Mouse (Mus musculus) heart, adult 2 months (tissue): ENCODE measurements around the gene Ttc16. TPM values are rescaled to one million over a fixed set of nuclear protein-coding genes. Genes with fewer than 3 reads are reported as not detected.

Experiments
- DNase-seq, 2 experiments: peaks; one replicate each; pipeline ENCODE4 v3.0.0; 2021
- H3K27ac ChIP-seq: fragments of 200-600 bp; 2 replicates; pipeline ENCODE4 v1.8.1; 2022
- H3K27me3 ChIP-seq: fragments of 200-500 bp; 2 replicates; pipeline ENCODE4 v1.6.1; 2012; ENCODE audit warnings: mild to moderate bottlenecking, low read length, inconsistent platforms, mixed read lengths; ENCODE audit not compliant: control insufficient read depth, insufficient read depth
- H3K36me3 ChIP-seq: fragments of 200-500 bp; 2 replicates; pipeline ENCODE4 v1.6.1; 2012; ENCODE audit warnings: low read length, inconsistent platforms; ENCODE audit not compliant: control insufficient read depth, insufficient read depth
- H3K4me1 ChIP-seq: fragments of 200-500 bp; 2 replicates; pipeline ENCODE4 v1.6.1; 2011; ENCODE audit warnings: low read length; ENCODE audit not compliant: control insufficient read depth, insufficient read depth
- H3K4me3 ChIP-seq: fragments of 200-600 bp; 2 replicates; pipeline ENCODE4 v1.8.1; 2022
- H3K79me2 ChIP-seq: fragments of 200-500 bp; replicated peaks from 2 replicates; pipeline ENCODE4 v1.6.1; 2012; ENCODE audit warnings: mild to moderate bottlenecking, inconsistent platforms, low read length, moderate library complexity, mixed read lengths; ENCODE audit not compliant: control insufficient read depth, insufficient read depth
- H3K9ac ChIP-seq: fragments of 200-500 bp; 2 replicates; pipeline ENCODE4 v1.6.1; 2012; ENCODE audit warnings: low read depth, mild to moderate bottlenecking, control low read depth, inconsistent platforms, low read length, mixed read lengths
- CTCF ChIP-seq: fragments of 200-600 bp; IDR thresholded peaks from 2 replicates; pipeline ENCODE4 v1.8.1; 2022; ENCODE audit warnings: antibody characterized with exemption, mild to moderate bottlenecking, moderate library complexity
- EP300 ChIP-seq: fragments of 200-500 bp; IDR thresholded peaks from 2 replicates; pipeline ENCODE4 v1.6.1; 2011; ENCODE audit warnings: low read depth, low read length, control low read depth; ENCODE audit not compliant: insufficient read depth
- POLR2A ChIP-seq: fragments of 200-500 bp; IDR thresholded peaks from 2 replicates; pipeline ENCODE4 v1.6.1; 2011; ENCODE audit warnings: mild to moderate bottlenecking, low read depth, low read length, control low read depth; ENCODE audit not compliant: insufficient read depth
- WGBS: fragments of 180-500 bp; shearing (Covaris S2); methylation state at CpG from one replicate; pipeline ENCODE4 v1.1.7; 2018; 5-methylcytosine and 5-hydroxymethylcytosine counted together
- intact Hi-C: fragments of 180-260 bp; cut with DNase I; formaldehyde crosslinking; loops from one replicate; pipeline ENCODE4 v1.15.1; 2025
- polyA plus RNA-seq: library from polyadenylated mRNA; depleted of rRNA; stranded (reverse); fragments of >200 nt; gene quantifications from 2 replicates; pipeline ENCODE4 v1.2.3, GENCODE M21; 2012
- total RNA-seq, 2 experiments: library from RNA; stranded (reverse); gene quantifications; 2 replicates each; pipeline ENCODE4 v1.2.3; 2021

Ttc16 gene
- total and polyA plus RNA-seq, 3 experiments: 0.10 to 0.98 (median 0.11) TPM

DNA sequence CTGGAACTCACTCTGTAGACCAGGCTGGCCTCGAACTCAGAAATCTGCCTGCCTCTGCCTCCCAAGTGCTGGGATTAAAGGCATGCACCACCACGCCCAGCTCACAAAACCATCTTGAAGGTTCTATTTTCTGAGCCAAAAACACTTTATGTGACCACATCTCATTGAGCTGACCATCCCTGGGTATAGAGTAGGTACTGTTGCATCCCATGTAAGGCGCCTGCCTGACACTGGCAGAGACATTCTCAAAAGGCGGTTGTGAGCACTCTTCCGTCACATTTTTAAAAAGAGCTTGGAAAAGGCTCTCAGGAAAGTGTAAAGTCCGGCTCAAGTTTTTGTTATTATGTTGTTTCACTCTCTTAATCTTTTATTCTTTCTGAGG, 18.8 kb downstream of the Ttc16 start:
- Histone ChIP-seq H3K27me3 (no peaks in the 10 kb centered on the region), H3K36me3 (no peaks in the 10 kb centered on the region), H3K4me1 (peaks cover 1% of the 10 kb centered on the region; the same call in 1 of the 2 replicates), H3K79me2 (no peaks in the 10 kb centered on the region), H3K4me3 (no peak overlapping the region), H3K27ac (no peak overlapping the region), H3K9ac (no peak overlapping the region)
- DNase-seq: no peak
- WGBS: 34% methylated on average over 6 of the region's 6 CpGs
- TF ChIP-seq CTCF: no peak
- no peak for TF ChIP-seq POLR2A
- TF ChIP-seq EP300: no peak
- intact Hi-C loops: loop anchor here (1.0 to 5.0 kb wide), 2 partner anchors 43 to 184 kb away; partner anchors contain the start of genes Cdk9, Dpm2 and Pip5kl1

DNA sequence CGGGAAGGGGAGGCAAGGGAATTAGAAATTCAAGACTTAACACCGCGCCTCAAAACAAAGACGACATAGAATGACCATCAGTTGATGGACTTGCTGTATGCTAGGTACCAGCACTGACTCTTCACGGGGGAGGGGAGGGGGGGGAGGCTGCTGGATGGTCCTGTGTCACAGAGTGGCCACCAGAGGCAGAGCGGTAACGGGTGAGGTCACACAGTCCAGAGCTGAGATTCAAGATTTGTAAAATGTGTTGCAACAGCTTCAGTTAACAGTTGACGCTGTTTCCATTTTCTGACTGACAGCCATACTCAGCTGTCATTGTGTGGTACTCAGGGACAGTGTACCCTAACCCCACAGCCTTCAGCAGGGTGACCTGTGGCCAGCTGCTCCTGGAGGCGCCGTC, 23.3 kb downstream of the Ttc16 start:
- Histone ChIP-seq H3K27me3 (no peaks in the 10 kb centered on the region), H3K9ac (no peak overlapping the region), H3K36me3 (no peaks in the 10 kb centered on the region), H3K27ac (no peak overlapping the region), H3K79me2 (no peaks in the 10 kb centered on the region), H3K4me1 (peaks cover 1% of the 10 kb centered on the region; the same call in 1 of the 2 replicates), H3K4me3 (no peak overlapping the region)
- intact Hi-C loops: no loop called here
- TF ChIP-seq CTCF (no peak), EP300 (no peak), POLR2A (no peak)
- DNase-seq: no peak
- 76% methylated on average over 10 of the region's 10 CpGs for WGBS

DNA sequence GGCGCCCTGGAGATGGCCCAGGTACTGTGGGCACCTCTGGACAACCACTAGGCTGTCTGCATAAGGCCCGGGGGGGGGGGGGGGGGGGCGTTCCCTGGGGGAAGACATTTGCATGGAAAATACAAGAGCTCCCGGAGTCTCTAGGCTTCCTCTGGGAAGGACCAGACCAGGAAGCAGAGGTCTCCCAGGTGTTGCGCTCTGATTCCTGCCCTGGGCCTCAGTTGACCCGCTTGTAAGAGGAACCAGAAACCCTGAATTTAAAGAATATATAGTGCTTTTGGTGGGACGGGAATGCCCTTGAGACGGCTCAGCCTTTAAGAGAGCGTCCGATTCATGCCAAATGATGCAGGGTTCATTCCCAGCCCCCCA, 23.8 kb downstream of the Ttc16 start:
- H3K79me2 ChIP-seq: no peaks in the 10 kb centered on the region
- H3K9ac ChIP-seq: no peak overlapping the region
- no peaks in the 10 kb centered on the region for H3K27me3 ChIP-seq
- no peak overlapping the region for H3K27ac ChIP-seq
- intact Hi-C loops: no loop called here
- TF ChIP-seq CTCF: no peak
- WGBS: 50% methylated on average over 10 of the region's 10 CpGs
- DNase-seq: no peak
- no peaks in the 10 kb centered on the region; the same call in 1 of the 2 replicates for H3K4me1 ChIP-seq
- H3K4me3 ChIP-seq: peak overlapping the region; percentile 36; the same call in 1 of the 2 replicates
- no peaks in the 10 kb centered on the region for H3K36me3 ChIP-seq

DNA sequence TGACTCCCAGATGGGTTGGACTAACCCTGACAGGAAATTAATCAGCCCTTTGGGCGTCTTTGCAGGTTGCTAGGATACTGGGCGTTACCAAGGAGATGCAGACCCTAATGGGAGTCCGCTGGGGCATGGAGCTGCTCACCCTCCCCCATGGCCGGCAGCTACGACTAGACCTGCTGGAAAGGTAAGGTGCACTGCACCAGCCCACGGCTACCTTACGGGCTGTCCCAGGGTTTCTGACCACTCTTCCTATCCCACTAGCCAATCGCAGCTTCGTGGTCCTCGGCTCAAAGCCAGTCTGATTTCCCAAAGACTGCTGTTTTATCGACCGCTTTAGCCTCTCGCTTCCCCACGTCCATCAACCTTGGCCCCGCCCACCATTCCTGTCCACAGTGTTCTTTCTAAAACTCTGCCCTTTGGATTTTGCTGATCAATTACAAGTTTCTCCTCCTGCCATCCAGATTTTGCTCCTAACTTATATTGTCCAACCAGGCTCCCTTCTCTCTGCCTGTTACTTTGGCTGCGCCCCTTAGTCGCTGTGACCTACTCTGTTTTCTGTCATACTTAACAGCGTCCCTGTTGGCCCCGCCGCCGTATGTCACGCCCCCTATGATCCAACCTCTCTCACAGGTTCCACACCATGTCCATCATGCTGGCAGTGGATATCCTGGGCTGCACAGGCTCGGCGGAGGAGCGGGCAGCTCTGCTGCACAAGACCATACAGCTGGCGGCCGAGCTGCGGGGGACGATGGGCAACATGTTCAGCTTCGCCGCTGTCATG, 24.4 kb downstream of the Ttc16 start:
- no peak overlapping the region for H3K27ac ChIP-seq
- H3K79me2 ChIP-seq: no peaks in the 10 kb centered on the region
- no peak overlapping the region for H3K9ac ChIP-seq
- TF ChIP-seq EP300: no peak
- TF ChIP-seq CTCF: no peak
- peak; percentile 51; the same call in 1 of the 2 replicates for TF ChIP-seq POLR2A
- WGBS: 49% methylated on average over 31 of the region's 31 CpGs
- H3K27me3 ChIP-seq: no peaks in the 10 kb centered on the region
- intact Hi-C loops: no loop called here
- no peaks in the 10 kb centered on the region for H3K4me1 ChIP-seq
- DNase-seq: peak; percentile 54 to 66
- H3K36me3 ChIP-seq: no peaks in the 10 kb centered on the region
- H3K4me3 ChIP-seq: peak overlapping the region; percentile 36

DNA sequence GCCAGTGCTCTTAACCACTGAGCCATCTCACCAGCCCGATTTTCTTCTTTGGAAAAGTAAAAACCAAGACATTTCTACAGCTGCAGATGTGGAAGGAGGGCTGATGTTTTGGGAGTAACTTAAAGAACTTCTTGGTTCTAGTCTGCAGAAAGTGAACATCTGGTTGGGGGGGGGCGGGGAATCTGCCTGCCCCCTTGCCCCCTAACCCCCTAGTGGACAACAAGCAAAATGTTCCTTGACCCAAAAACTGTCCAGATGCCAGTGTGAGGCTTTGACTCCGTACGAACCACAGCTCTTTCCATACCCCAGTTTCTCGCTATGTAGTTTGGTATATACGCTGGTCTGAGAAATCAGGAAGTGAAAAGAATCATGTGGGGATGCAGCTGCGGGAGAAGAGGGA, 25.2 kb downstream of the Ttc16 start:
- Histone ChIP-seq H3K36me3 (no peaks in the 10 kb centered on the region), H3K9ac (no peak overlapping the region), H3K79me2 (no peaks in the 10 kb centered on the region), H3K4me3 (no peak overlapping the region), H3K4me1 (no peaks in the 10 kb centered on the region), H3K27ac (no peak overlapping the region), H3K27me3 (no peaks in the 10 kb centered on the region)
- DNase-seq: no peak
- TF ChIP-seq POLR2A (no peak), CTCF (peak; percentile 29)
- WGBS: 69% methylated on average over 7 of the region's 7 CpGs
- intact Hi-C loops: no loop called here

DNA sequence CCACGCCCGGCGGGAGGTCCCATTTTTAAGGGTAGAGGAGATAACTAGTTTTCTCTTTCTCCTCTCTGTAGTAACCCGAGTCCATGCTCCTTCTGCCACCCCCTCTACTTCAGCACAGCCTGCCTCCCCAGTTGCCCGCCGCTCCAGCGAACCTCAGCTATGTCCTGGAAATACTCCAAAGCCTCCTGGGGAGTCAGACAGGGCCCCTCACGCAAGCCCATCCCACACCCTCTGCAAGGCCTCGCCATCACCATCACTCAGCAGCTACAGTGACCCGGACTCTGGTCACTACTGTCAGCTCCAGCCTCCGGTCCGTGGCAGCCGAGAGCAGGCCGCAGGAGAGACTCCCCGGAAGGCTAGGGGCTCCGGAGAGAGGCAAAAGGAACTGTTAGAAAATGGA, 26.4 kb downstream of the Ttc16 start:
- no peak overlapping the region for H3K4me3 ChIP-seq
- no peak overlapping the region for H3K27ac ChIP-seq
- H3K79me2 ChIP-seq: no peaks in the 10 kb centered on the region
- H3K9ac ChIP-seq: no peak overlapping the region
- H3K4me1 ChIP-seq: no peaks in the 10 kb centered on the region; the same call in 1 of the 2 replicates
- intact Hi-C loops: no loop called here
- peak in 1 of 2 experiments; percentile 16 for DNase-seq
- 83% methylated on average over 16 of the region's 16 CpGs for WGBS
- TF ChIP-seq CTCF (no peak), EP300 (no peak), POLR2A (no peak)
- no peaks in the 10 kb centered on the region for H3K27me3 ChIP-seq
- H3K36me3 ChIP-seq: no peaks in the 10 kb centered on the region
